Mouse (Mus musculus): ENCODE measurements around the gene Abhd5.

Abhd5 gene

DNA sequence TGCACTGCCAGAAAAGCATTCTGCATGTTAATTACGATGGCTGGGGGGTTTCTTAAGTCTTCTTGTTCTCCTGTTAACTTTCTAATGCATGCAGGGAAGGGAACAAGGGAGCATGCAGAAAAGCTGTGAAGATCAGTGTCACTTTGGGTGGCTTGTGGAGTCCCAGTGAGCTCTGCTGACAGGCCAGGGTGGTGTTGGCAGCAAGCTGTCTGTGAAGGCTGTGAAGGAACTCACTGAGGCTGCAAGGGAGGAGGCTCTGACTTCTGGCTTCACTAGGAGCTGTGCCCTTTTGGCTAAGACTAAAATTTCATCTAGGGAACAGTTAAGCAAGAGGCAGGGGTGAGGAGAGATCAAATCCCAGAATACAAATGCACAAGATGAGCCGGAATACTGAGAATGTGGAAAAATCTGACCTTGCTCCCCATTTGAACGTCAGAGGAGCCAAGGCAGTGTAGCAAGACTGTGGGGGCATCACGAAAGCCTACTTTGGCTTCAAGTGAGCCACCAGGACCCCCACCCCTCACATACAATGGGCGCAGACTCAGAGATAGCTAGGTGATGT, 68.9 kb downstream of the Abhd5 start:
- DNase-seq: no peak

DNA sequence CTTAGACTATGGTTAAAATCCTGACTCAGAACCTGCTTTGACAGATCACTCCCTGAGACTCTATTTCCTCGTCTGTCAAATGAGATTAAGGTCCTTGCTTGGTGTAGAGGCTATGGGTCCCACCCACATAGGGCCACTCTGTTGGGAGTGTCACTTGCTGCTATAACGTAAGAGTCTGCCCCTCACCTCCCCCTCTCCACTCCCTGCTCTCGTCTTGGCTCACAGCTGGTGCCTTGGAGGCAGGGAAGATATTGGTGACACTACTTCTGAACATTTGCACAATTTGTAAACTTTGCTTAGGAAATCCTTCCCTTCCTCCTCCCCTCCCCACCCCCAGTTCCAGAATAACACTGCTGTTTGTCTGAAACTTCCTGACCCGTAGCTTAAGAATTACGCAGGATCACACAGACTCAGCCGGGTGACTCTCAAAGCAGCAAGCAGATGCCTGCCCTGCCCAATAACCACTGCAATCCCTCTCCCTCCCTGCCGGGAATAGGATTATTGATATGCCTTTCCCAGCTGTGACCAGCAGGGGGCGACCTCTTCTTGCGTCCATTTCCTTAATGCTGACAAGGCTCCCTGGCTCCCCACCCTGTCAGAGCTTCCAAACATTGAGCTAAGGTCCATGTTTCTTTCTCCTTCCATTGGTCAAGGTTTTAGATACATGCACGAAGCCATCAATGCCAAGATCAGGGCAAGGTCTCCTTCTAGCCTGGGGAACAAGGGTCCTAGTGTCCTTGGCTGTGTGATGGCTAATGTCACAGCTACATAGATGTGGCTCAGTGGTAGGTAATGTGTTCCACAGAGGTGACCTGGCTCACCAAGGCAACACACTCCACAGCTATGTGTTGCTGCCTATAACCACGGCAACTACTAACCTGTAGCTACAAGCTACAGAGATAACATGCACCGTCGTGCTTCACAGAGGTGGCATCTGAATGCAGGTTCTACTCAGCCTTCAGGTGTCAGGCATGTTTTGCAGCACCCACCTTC, 69.7 kb downstream of the Abhd5 start:
- peak; percentile 88 for DNase-seq

DNA sequence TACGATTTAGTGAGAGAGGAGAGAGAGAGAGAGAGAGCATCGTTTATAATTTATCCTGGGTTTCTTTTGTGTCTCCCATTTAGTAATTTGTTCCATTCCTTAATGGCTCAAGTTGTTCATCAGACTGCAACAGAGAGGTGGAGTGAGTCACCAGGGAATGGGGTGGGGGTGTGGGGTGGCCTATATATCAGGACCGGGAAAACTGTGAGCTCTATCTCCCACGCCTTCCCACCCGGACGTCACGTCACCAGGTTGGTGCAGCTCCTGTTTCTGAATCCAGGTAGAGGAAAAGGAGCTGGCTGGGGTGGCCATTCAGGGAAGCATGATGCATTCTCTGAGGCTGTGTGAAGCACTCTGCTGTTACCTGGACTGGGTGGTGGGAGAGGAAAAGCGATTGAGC, 70.5 kb downstream of the Abhd5 start:
- no peak for DNase-seq

DNA sequence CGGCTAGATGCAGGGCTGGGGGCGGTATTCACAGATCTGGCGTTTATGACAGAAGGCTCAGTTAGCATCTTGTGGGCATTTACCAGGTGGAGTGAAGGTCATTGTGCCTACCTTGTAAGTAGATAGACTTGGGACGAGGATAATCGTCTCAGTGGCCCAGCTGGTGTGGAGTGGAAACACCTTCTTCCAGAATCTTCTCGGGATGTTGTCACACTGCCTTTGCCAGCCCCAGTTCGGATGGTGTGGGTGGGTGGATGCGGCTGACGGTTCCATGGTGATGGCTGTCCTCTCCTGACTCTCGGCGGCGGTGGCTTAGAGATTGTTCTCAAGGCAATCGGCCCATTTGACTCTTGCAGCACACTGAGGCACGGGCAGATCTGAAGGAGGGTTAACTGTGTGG, 71.3 kb downstream of the Abhd5 start:
- peak; percentile 67 for DNase-seq

DNA sequence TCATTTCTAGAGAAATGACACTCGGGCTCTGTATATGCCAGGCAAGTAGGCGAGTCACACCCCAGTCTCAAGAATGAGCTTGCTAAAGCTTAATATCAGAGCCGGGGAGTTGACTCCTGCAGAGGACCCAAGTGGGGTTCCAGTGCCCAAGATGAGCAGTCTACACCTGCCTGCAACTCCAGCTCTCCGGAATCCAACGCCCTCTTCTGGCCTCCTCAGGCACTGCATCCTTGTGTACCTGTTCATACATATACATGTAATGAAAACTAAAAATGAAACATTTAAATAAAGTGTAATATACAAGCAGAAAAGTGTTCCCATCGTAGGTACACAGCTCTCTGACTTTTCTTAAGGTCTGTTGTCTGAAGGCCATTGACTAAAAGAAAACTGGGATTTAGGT, 71.7 kb downstream of the Abhd5 start:
- no peak for DNase-seq

DNA sequence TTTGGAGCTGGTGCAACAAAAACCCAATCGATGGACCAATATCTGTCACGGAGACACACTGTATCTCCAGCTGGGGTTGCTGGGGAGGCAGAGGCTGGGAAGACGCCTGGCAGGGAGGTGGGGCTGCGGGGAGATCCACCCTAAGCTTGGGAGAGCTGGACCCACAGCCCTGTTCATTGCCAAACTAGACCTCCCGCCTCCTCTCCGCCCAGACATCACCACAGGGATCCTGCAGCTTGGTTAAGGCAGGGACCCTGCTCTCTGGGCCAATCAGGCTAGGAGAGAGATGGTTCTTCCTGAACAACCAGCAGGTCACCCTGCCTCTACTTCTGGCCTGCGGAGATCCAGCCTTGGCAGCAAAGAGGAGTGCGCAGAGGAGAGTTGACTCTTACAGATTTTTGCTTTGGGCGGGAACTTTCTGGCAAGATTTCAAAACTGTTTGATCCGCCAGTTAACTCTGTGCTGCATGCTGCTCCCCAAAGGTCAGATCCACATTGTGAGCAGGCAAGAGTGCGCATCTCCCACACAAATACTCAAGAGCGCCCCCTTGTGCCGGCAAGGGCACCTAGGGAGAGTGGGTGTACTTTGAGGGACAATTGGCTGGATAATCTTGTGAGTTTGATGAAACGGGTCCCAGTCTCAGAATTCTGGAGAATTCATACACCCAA, 73.7 kb downstream of the Abhd5 start:
- no peak for DNase-seq

DNA sequence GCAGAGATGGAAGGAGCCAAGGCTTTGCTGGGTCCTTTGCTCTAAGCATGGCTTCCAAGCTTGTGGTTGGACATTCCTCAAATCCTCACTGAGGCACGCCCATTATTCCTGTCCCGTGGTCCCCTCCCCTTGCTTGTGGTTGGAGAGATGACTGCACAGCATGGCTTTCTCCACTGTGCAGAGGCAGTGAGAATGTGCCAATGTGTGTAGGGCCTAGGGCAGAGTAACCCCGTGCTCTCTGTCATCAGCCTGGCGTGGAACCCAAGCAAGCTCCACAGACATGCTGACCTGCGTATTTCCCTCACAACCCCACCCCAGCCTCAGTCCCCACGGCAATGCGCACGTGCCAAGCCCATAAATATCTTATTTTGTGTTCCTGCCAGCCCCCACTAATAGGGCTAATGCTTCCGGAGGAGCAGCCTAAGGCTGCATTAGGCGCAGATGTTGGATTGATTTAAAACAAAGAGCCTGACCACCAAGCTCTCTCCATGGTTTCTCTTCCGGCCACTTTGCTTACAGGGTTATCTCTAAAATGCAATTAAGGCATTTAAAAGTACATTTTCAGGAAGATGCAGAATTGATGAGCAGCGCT, 77.7 kb downstream of the Abhd5 start:
- no peak for DNase-seq

DNA sequence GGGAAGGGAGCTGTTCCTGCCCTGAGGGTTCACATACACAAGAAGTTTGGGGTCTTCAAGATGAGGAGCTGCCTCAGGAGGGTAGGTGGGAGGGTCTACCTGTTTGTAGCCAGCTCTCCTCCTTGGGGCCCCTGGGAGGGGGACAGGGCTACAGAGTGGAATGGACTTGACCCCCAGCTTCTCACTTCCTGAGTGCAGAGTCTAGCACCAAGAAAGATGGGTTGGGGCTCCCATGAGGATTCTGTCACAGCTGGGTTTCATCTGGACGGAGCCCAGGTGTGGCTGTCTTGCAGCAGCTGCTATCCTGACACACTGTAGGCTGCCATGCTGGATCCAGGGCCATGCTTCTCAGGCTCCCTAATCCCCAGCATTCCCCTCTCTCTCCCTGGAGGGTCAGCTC, 78.3 kb downstream of the Abhd5 start:
- no peak for DNase-seq
